Mouse (Mus musculus): Measurements from ENCODE around the gene Asic2. TPM values are rescaled to one million over a fixed set of nuclear protein-coding genes. Genes with fewer than 3 reads are reported as not detected.
"Not testable (repeated sequence)": the region's sequence is repeated elsewhere in the genome, so short reads cannot be mapped to it uniquely, and the experiment has no call there.

Asic2 gene
- total RNA-seq, 2 experiments from 2014 or later = not detected

GRCm38 (mm10) chr11:81241183-81241582, 727.1 kb downstream of the Asic2 start:
- ATAC-seq (replicated peaks; ENCODE audit: poor library complexity) = not testable (repeated sequence)

- ATAC-seq (replicated peaks; ENCODE audit: poor library complexity) = no peak
These were observed 728.1 kb downstream of the Asic2 start for GRCm38 (mm10) chr11:81239966-81240681.

GRCm38 (mm10) chr11:81239091-81239490, 729.2 kb downstream of the Asic2 start:
- ATAC-seq (replicated peaks; ENCODE audit: poor library complexity) = no peak

DNA sequence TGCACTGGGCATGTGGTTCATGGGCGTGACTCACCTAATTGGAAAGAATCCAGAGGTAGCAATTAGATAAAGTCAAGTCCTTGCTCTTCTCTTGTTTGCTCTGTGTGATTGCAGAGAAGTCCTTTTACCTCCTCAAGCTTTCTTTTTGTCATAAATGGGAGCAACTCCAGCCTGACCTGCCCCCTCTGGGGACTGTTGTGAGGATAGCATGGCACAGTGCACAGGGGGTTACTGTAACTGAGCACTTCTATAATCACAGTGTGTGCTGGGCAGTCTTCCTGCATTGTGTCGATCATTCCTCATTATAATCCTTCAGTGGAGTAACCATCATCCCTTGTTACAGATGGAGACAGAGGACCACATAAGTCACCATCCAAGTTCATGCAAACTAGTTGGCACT, 732.2 kb downstream of the Asic2 start:
- ATAC-seq (replicated peaks; ENCODE audit: poor library complexity) = no peak

- no peak for ATAC-seq (replicated peaks; ENCODE audit: poor library complexity)
These were observed 744.9 kb downstream of the Asic2 start for GRCm38 (mm10) chr11:81223361-81223760.

GRCm38 (mm10) chr11:81220786-81221185, 747.5 kb downstream of the Asic2 start:
- no peak for ATAC-seq (replicated peaks; ENCODE audit: poor library complexity)

DNA sequence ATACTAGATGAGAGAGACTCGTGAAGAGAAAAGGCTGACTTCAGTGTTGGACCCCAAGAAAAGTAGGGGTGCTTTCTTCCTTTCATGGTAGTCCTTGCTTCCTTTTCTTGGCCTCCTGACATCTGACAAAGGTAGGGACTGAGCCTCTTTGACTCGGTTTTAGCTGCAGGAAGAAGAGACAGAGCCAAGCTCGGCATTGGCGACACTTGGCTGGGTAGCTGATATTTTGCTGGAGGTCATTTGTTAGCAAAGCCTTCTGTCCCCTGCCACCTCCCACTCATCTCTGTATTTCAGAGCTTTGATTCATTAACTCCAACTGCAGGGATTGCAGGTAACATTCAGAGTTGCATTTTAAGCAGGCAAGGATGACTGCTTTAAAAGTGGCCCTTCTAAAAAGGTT, 762.8 kb downstream of the Asic2 start:
- ATAC-seq (replicated peaks; ENCODE audit: poor library complexity) = no peak

DNA sequence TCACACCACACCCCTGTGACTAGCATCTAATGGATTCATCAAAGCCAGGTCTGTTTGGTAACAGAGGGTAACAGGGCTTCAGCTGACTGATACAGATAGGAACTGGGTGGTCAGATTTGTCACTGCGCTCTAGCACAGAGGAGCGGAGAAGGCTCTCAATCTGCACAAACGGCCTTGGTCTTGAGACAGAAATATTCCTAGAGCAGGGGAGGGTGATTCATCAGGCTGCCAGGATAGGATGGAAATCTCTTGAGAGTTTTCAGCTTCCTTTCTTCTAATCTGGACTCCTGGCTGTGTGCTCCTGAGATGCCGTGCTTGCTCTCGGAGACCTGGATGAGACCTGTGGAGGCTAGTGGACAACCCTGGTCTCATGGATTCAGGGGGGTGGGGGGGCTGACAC, 765.7 kb downstream of the Asic2 start:
- no peak for ATAC-seq (replicated peaks; ENCODE audit: poor library complexity)

DNA sequence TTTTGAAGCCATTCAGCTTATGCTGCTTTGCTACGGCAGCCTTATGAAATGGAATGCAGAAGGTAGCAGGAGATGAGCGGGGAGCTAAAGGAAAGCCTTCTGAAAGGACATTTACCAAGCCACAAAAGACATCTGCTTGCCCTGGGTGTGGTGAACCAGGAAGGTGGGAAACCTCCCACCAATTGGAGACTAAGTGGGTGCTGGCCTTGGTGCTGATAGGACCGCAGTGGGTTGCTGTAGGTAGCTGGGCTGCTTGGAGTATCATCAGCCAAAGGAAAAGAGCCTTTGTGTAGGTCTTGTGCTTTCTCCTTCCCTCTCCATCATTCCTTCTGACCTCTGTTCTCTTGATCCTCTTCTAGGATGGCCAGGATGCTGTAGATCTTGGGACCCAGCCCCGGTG, 774.4 kb downstream of the Asic2 start:
- no peak for ATAC-seq (replicated peaks; ENCODE audit: poor library complexity)

GRCm38 (mm10) chr11:81192155-81192554, 776.1 kb downstream of the Asic2 start:
- no peak for ATAC-seq (replicated peaks; ENCODE audit: poor library complexity)

GRCm38 (mm10) chr11:81189103-81189502, 779.2 kb downstream of the Asic2 start:
- ATAC-seq (replicated peaks; ENCODE audit: poor library complexity) = no peak

DNA sequence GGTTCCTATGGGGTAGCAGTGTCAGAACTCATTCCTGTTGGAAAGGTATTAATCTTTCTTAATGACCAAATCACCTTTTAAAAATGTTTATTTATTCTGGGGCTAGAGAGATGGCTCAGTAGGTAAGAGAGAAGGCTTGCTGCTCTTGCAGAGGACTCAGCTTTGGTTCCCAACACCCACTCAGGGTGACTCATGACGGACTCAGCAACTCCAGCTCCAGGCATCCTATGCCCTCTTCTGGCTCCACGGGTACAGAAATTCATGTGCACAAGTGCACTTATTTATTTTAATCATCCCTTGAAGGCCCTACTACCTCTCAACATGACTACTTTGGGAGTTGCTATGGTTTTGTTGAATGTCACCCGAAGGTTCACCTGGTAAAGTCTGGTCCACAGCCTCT, 780.4 kb downstream of the Asic2 start:
- ATAC-seq (replicated peaks; ENCODE audit: poor library complexity) = no peak

DNA sequence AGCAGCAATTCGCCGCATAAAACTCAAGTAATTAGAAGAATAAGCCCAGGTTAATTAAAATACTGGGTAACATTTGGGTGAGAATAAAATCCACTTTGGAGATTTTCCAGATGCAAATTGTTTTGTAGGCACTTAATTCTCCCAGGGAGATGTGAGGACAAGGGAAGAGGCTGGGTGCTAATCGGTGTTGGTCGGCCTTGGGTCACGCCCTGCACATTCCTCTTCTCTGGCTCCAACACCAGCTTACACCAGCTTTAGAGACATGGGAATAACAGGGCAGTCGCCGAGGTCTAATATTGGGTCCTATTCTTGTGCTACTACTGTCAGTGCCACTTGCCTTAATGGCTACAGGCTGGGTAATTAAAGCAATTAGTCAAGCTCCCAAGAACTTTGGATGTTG, 783.5 kb downstream of the Asic2 start:
- ATAC-seq (replicated peaks; ENCODE audit: poor library complexity) = no peak

DNA sequence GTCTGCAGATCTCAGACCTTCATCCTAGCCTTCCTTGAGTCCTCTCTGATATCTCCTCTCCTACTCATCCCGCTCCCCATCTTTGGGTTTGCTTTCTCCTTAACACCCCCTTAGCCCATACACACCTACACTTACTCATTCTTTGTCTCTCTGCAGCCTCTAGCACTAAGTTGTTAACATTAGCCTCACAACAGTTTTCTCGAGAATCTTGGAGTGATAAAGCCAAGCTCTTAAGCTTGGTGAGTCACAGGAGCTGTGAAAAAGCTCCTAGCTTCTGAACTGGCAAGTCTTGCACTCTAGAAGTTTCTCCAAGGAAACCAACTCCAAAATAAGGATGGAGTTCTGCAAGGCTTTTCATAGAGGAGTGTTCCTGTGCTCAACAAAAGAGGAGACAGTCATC, 803.4 kb downstream of the Asic2 start:
- ATAC-seq (replicated peaks; ENCODE audit: poor library complexity) = no peak

GRCm38 (mm10) chr11:81163056-81163455, 805.2 kb downstream of the Asic2 start:
- no peak for ATAC-seq (replicated peaks; ENCODE audit: poor library complexity)

GRCm38 (mm10) chr11:81153841-81154240, 814.4 kb downstream of the Asic2 start:
- ATAC-seq (replicated peaks; ENCODE audit: poor library complexity) = no peak

- ATAC-seq (replicated peaks; ENCODE audit: poor library complexity) = no peak
These were observed 815.0 kb downstream of the Asic2 start for GRCm38 (mm10) chr11:81153161-81153840.

- ATAC-seq (replicated peaks; ENCODE audit: poor library complexity) = no peak
These were observed 815.6 kb downstream of the Asic2 start for GRCm38 (mm10) chr11:81152460-81153160.

DNA sequence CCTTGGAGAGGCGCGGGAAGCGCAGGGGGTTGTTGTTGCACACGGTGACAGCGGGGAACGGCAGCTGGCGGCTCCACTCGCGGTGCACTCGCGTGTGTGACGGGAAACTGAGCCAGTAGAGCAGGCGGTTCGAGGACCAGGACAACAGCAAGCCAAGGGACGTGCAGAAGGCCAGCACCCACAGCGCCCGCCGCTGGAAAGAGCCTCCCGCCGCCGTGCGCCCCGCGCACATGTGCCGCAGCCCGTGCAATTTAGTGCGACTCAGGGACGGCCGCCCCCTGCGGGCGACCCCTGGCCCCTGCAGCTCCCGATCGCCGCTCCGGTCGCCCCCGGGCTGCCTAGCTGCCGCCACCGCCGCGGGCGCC, 816.3 kb downstream of the Asic2 start:
- ATAC-seq (replicated peaks; ENCODE audit: poor library complexity) = no peak

DNA sequence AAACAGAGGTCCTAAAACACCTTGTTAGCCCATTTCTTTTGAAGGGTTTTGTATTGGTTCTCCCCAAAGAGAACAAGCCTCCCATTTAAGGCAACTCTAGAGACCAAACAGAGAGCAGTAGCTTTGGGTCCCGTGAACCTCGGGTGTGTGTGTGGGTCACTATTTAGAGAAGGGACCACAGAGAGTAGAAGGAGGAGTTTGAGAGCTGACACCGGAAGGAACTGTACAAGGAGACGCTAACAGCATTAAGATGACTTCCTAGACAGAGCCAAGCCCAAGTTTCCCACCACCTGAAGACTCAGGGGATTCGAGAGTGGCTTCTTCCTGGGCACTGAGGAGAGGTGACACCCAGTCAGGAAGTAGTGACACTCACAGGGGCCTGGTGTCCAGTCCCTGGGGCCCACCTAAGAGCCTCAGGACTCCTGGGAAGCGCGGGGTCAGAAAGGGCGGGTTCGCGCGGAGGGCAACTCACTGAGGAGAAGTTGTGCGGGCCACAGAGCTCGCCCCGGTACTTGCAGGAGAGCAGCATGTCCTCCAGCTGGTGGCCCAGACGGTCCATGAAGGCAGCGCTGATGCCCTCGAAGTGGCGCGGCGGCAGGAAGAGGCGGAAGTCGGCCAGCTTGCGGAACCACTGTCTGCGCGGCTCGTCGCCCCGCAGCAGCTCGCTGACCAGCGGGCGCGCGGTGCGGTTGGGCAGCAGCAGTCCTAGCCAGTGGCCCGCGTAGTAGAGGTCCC, 816.8 kb downstream of the Asic2 start:
- no peak for ATAC-seq (replicated peaks; ENCODE audit: poor library complexity)

GRCm38 (mm10) chr11:81150621-81151020, 817.6 kb downstream of the Asic2 start:
- ATAC-seq (replicated peaks; ENCODE audit: poor library complexity) = no peak

Measured in megakaryocyte progenitor cell, adult 5-6 weeks (primary cell).